Mouse (Mus musculus): ENCODE results near the gene Gpr157.
A peak's percentile ranks its signal among the peaks of the same experiment; 100 is the strongest.

Gene Gpr157

GRCm38 (mm10) chr4:150072416-150073101 lies 14.6 kb upstream of the Gpr157 start:
- DNase-seq, result no peak

DNA sequence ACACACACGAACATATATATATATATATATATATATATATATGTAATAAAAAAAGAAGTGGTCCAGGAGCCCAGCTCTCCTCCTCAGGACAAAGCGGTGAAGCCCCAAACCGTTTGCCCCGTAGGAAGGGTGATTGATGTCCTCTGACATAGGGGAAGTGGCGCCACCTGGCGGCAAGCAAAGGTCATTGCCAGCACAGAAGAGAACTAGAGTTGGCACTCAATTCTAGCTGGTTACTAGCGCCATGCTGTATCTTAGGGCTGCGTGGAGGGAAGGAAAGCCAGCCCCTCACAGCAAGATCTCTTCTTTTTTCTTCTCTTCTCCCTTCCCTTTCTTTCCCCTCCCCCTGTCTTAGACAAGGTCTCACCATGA lies 14.1 kb upstream of the Gpr157 start:
- peak; percentile 59 for DNase-seq

DNA sequence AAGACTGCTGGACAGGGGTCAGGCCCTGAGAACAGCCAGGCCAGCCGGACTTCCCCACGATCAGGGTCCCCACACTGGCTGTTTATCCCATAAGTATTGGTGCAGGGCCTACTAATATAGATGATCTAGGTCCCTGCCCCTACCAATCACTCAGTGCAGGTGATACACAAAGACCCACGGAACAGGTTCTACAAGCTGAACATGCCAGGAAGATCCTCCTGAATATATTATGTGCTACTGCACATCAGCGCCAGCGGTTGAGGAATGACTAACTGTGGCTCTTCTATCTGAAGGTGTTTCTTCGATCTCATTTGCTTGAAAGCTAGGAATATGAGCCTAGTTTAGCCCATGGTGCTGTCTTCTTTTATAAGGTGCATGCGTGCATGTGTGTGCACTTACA lies 11.8 kb upstream of the Gpr157 start:
- DNase-seq, result no peak

GRCm38 (mm10) chr4:150076147-150076546 lies 11.0 kb upstream of the Gpr157 start:
- peak; percentile 21 for DNase-seq

DNA sequence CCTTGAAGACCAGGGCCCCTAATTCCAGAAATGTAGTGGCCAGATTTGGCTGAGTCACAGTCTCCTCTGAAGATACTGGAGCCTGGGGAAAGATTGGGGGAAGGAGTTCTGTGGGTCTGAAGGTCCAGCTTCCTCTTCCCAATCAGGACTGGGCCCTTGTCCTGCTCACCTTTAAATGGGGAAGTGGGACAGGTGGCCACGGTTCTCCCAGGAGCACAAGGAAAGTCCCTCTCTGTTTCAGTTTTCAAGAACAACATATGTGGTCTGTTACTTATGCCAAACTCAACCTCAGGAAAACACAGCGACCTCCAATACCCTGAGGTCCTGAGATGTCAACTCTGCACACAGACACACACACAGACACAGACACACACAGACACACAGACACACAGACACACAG lies 8.5 kb upstream of the Gpr157 start:
- DNase-seq, result no peak

GRCm38 (mm10) chr4:150079244-150079643 lies 7.9 kb upstream of the Gpr157 start:
- no peak for DNase-seq

DNA sequence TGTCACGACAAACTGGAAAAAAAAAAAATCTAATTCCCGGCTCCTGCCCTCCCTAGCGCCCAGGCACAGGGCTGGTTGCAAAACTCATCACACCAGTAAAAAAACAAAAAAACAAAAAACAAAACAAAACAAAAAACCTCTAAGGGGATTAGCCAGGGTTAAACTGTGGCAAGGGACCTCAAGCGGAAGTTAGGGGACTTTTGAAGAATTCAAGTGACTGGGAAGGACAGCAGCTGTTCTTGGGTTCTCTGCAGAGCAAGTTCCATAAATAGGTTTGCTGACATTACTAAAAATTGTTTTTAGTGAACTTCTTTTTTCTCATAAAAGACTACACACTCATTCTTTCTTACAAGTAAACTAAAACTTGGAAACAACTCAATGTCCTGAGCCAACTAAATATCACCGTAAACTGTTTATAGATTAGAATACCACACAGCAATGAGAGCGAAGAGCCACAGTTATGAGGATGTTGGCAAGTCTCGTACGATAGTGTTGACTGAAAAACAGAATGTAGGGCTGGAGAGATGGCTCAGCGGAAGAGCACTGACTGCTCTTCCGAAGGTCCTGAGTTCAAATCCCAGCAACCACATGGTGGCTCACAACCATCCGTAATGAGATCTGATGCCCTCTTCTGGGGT lies 6.7 kb upstream of the Gpr157 start:
- no peak for DNase-seq

GRCm38 (mm10) chr4:150085366-150085765 lies 1.8 kb upstream of the Gpr157 start:
- DNase-seq, result no peak

DNA sequence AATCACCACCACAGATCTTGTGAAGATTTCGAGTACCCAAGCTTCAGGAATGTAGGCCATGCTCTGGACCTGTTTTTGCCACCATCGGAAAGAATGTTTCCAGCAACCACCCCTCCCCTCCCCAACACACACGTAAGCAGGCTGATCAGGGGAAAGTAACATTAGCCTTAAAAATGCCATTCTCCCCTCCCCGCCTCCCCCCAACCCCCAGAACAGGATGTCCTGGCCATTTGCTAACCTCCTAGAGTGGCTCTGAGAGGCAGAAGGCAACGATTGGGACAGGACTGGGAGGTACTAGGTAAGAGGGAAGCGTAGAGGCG lies 364 bp upstream of the Gpr157 start:
- no peak for DNase-seq

GRCm38 (mm10) chr4:150087890-150088530 lies 845 bp downstream of the Gpr157 start:
- no peak for DNase-seq

- DNase-seq, result no peak
These were observed 2.0 kb downstream of the Gpr157 start for GRCm38 (mm10) chr4:150089121-150089520.

DNA sequence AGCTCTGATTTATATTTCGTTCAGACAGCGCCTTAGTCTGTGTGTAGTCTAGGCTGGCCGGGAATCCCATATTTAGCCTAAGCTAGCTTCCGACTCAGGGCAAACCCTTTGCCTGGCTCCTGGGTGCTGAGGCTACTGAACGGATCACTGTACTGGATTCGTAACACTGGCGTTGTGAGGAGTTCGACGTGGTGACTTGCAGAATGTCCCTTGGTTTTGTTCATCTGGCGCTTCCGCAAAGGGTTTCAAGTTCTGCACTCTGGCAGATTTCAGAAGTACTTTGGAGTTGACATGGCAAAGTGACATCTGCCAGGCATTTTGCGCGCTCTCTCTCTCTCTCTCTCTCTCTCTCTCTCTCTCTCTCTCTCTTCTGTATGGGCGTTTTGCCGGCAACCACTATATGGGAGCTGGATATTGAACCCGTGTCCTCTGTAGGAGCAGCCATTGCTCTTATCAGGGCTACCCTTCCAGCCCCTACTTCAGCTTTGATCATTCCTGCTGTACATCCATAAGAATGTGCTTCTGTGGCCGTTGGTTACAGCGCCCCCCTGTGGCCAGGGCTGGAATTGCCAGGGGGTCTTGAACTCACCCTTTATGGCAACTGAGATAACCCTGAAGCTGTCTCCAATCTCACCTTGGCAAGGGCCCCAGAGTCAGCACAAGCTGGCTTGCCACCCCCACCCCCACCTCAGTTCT lies 4.9 kb downstream of the Gpr157 start:
- DNase-seq, result peak; percentile 26

DNA sequence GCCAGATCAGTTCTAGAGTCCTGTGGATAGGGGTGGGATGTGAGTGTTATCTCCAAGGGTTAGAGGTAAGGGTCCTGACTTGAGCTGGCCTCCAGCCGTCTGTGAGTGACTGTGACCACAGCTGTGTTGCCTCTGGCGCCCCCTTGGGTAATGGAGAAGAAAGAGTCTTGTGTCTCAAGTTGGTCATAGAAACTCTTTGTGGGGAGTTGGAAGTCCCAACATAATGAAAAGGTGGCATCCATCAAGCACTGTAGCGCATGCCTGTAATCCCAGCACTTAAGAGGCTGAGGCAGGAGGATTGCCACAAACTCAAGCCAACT lies 5.4 kb downstream of the Gpr157 start:
- no peak for DNase-seq

DNA sequence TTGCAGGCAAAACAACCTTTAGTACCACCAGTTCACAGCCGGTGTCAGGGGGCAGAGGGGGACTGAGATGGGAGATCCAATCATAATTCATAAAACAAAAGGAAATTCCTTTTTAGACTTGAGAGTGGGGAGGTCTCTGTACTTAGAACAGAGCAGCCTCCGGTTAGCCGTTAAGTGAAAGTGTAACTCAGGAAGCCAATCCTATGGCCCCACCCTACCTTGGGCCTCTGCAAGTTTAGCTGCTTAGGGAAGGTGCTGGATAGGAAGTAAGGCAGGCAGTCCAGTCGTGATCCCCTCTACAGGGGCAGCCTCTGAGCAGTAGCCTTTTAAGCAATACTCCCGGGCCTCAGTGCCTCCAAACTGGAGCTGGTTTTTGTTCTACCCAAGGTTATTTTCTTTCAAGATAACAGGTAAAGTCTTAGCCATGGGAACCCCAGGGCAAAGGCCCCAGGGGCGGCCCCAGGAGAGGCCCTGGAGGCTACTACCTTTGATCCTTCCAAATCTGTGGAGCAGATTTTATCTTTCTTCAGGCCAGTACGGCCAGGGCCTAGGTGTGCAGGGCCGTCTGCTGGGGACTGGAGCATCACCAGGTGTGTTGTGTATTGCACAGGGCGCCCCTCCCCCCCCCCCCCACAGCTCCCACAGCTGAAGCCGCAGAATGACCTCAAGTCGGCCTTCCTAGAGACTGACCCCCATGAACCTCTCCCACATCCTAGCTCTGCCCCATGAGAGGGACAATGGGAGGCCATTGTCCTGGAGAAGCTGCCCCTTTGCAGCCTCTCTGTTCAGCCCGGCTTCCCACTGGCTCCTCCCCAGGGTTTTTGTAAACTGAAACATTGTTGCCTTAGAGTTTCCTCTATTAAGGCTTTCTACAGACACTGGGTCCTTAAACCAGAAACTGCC lies 6.6 kb downstream of the Gpr157 start:
- DNase-seq, result no peak

GRCm38 (mm10) chr4:150094463-150094789 lies 7.3 kb downstream of the Gpr157 start:
- DNase-seq, result no peak

GRCm38 (mm10) chr4:150096309-150096708 lies 9.1 kb downstream of the Gpr157 start:
- no peak for DNase-seq

DNA sequence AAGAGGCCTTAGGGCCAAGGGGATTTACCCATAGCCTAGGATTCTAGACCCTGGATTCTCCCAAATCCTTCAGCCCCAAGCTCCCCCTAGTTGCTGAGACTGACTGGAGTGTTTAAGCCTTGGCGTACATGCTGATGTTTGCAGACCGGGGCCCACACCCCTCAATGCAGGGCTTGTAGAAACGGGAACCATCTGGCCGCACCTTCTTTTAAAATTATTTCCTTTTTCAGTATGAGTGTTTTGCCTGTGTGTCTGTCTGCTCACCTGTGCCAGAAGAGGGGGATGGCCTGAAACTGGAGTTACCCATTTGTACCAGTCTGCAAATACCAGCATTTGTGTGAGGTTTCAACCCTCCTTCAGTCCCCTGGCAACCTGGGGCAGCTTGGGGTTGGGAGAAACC lies 10.7 kb downstream of the Gpr157 start:
- DNase-seq, result no peak

DNA sequence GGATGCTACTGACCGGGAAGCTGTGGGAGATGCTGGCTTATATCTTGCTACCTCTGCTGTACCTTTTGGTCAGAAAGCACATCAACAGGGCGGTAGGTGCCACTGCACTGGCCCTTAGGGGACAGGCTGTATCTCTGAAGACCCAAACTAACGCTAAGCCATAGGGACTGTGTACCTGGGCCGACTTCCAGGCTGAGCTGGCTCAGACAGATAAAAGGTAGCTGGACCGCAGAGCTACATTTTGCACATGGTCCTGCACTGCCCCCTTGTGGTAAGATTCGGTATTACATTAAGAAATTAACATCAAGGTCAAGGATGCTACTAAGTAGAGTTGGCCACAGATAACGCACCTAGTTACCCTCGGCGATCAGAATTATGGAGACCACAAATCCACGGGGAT lies 11.7 kb downstream of the Gpr157 start:
- peak; percentile 52 for DNase-seq

DNA sequence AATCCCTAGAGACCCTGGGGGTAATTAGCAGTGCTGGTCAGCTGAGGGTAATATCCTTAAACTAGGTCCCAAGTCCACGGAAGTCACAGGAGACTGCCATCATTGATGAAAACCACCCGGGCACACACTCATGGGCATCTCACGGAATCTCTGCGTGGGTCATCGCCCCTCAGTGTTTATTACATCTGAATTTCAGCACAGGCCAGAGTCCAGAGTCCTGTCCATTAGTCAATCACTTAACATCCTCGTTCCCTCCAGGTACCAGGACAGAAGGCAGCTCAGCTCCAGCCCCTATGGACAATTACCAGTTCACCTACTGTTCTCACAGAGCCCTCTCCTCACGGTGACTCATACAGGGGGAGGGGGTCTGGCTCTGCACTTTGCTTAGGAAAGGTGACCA lies 15.7 kb downstream of the Gpr157 start:
- no peak for DNase-seq

DNA sequence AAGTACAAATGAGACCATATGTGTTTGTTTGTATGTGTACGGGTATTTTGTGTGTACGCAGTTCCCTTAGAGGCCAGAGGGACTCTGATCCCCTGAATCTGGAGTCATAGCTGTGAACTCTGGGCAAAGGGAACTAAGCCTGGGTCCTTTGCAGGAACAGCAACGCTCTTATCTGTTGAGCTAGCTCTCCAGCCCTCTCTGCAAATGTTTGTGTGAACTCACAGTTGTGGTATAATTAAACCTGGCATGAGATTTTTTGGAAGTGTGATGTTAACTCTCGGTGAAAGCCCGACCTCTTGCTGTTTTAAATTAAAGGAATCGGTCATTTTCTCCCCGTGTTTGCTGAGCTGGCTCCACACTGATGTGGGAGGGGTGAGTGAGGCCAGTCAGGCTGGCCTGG lies 18.5 kb downstream of the Gpr157 start:
- DNase-seq, result no peak

DNA sequence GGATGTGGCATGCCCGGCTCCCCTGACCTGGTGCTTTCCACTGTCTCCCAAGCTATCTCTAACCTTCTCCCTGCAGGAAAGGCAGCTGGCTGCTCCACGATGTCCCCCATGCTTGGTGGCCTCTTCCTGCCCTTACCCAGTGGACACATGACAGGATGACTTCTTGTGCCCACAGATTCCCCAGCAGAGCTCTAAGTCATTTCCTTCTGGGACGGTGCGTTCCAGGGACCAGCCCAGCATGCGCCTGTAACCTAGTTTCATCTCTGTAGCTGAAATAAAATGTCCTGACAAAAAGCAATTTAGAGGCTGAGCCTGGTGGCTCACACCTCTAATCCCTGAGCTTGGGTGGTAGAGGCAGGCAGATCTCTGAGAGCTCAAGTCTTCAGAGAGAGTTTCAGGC lies 19.5 kb downstream of the Gpr157 start:
- DNase-seq, result no peak

- no peak for DNase-seq
These were observed 22.5 kb downstream of the Gpr157 start for GRCm38 (mm10) chr4:150109636-150110035.

GRCm38 (mm10) chr4:150110373-150110772 lies 23.2 kb downstream of the Gpr157 start:
- DNase-seq, result no peak
